Mouse (Mus musculus) adrenal gland, adult (tissue): ENCODE results near the gene Cdh23.

Experiments used
- DNase-seq, 2 experiments: peaks; one replicate each; pipeline ENCODE4 v3.0.0; 2022 to 2023; ENCODE audit warnings: low spot score in 1 of 2; ENCODE audit not compliant: inconsistent age in 2 of 2

Cdh23 gene

DNA sequence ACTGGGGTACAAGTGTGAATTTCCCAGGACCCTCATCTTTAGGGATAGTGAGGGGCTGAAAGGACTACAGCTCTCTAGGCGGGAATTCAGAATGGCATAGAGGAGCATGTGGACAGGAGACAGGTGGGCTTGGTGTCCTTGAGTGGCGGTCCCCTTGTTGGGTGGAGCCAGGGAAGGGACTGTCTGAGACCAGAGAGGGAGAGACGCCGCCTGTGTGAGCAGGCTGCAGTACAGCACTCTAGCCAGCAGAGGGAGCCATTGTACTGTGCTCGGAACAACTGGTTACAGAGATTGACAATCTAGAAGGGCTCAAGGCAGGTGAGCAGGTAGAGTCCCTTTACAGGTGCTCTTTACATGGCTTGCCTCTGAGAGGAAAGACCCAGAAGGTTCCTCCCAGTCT, 288.5 kb downstream of the Cdh23 start:
- peak; percentile 49 to 83 for DNase-seq

DNA sequence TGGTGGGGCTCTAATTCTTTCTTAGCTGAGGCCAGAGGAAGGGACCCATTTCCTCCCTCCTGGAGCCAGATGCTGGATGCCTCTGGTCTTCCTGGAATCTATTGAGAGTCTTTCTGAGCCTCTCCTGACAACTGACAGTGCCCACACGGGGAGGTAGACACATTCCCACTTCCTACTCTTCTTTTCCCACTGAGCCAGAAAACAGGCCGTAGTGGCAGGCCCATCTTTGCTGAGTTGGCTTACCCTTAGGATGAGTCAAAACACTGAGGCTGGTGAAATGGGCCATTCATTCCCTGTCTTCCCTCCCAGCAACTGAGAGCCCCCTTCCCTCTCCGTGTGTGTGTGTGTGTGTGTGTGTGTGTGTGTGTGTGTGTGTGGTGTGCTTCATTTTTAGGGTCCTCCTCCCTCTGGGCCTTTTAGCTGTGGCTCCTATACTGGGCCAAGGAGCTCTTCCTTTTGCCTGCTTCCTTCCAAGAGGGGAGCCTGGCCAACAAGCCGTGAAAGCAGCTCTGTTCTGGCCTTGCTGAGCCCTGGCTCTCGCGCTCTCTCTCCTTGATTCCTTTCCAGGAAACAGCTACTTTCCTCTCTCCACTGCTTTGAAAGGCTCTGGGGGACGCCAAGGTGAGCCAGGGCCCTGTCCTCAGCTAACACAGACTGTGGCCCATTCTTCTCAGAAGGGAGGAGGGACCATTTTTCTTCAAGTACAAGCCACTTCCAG, 290.7 kb downstream of the Cdh23 start:
- DNase-seq, result no peak

- no peak for DNase-seq
These were observed 295.6 kb downstream of the Cdh23 start for GRCm38 (mm10) chr10:60400507-60401295.

DNA sequence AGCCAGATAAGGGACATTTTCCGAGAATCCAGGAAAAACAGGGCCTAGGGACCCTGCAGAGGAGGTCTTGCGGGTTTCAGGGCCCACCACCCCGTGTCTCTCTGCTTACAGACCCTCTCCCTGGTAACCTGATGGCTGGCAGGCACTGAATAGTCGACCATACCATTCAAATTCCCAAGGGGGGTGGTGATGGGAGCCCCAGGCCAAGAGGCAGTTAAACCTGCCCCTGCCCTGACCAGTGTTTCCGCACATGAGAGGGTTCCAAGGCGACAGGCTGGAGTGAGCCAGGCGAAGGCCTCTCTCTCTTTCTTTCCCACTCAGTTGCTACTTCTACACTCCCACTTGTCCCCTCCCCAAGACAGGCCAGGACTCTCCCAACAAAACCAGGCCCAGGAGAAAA, 296.8 kb downstream of the Cdh23 start, which contains the start of gene Gm17455:
Gene Gm17455, plus strand, starts transcription at position 278 of the 400 bp plus-strand sequence.
- DNase-seq, result no peak

- DNase-seq, result peak in 1 of 2 experiments; percentile 47
These were observed 298.1 kb downstream of the Cdh23 start for GRCm38 (mm10) chr10:60398051-60398814.

- DNase-seq, result peak; percentile 16 to 43
These were observed 300.7 kb downstream of the Cdh23 start for GRCm38 (mm10) chr10:60395605-60396004.

DNA sequence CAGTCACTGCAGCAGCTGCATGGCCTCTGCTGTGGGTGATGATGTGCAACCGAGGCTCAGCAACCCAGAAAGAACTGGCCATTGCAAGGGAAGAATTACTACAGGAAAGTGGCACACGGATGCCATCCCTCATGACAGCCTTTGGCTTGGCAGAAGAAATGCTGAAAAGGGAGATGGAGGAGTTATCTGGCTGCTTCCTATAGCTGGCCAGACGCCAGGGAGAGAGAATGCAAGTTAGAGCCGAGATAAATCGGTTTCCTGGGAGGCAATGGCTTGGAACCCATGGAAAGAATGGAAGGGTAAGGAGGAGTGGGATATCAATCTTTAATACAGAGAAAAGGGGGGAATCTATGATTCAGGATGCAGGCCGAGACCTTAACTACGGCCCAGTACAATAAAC, 301.4 kb downstream of the Cdh23 start:
- no peak for DNase-seq

GRCm38 (mm10) chr10:60391661-60392060, 304.6 kb downstream of the Cdh23 start:
- no peak for DNase-seq

- no peak for DNase-seq
These were observed 305.3 kb downstream of the Cdh23 start for GRCm38 (mm10) chr10:60390904-60391420.

- DNase-seq, result no peak
These were observed 305.9 kb downstream of the Cdh23 start for GRCm38 (mm10) chr10:60390177-60390903.

DNA sequence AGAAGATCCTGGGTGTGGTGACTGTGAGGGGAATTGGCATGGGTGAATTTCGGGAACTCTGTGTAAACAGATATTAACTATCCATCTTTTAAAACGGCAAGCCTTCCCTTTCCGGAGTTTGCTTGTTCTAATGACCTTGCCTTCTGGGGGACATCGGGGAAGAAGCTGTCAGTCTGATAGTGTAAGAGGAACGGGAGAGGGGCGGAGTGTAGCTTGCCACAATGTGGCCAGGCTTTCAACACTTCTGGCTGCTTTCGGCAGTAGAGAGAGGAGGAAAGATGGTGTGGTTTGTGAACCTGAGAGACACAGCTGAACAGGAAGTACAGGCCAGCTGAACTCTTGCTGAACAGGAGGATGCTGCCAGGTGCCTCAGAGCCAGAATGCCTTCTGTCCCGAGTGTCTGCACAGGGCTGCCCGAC, 306.8 kb downstream of the Cdh23 start:
- DNase-seq, result no peak

DNA sequence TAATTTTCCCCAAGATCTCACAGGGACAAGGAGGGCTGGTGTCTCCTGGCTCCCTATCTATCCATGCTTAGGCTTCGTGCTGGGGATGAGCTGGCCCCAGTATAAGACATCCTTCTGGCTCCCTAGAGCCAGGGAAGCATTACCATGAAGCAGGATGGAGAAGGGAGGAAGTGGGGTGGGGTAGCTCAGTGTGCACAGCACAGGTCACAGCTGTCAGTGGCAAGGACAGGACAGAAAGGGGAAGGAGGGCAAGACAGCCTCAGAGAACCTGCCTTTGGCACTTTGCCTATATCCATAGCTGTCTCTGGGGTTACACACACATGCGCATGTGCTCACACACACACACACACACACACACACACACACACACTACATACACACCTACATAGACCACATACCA, 308.0 kb downstream of the Cdh23 start:
- no peak for DNase-seq

DNA sequence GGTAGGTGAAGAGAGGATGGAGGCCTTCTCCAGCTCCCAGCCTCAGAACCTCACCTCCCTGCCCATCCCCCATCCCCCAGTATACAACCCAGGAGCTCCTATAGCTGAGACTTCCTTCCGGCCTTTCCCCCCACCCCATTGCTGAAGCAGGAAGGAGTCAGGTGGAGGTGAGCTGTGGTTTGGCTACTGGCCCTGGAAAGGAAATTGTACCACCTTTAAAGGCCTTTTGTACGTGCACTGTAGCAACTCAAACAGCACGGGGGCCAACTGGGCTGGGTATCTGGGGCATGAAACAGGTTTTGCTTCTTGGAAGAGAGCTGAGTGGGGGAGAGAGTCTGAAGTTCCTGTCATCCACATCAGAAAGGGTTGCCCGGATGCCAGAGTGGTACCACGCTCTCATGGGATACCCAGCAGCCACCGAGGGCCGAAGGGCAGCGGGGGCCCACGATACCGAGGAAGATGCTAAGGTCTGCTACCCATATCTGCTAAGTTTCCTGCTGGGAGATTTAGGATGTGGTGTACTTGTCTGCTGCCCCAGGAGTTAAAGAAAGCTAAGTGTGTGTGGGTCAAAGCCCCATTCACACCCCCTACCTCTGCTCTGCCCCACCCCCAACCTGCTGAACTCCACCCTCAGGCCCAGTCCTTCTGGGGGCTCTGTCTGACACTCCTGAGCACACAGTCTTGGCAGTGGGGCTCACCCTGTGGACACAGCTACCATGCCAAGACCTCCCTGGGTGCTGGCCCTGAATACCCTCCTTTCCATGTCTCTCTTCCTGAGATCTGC, 315.0 kb downstream of the Cdh23 start:
- no peak for DNase-seq

DNA sequence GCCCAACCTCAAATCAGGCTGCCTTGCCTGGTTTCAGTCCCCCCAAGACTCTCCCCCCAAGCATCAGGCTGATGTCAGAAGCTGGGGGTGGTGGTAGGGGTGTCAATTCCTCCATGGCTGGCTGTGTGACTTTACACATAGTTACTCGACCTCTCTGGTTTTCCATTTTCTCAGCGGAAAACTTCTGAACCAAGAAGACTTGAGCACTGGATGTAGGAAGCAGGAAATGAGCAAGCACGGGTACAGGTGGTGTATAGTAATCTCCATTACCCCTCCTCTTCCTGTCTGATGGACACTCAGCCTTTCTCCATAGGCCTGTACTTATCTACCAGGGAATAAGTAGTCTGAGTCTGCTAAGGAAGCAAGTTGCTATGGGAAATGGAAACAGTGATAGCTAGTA, 316.1 kb downstream of the Cdh23 start:
- DNase-seq, result no peak

- no peak for DNase-seq
These were observed 316.8 kb downstream of the Cdh23 start for GRCm38 (mm10) chr10:60379419-60379957.

GRCm38 (mm10) chr10:60376704-60377103, 319.6 kb downstream of the Cdh23 start:
- no peak for DNase-seq

- peak; percentile 62 to 77 for DNase-seq
These were observed 322.2 kb downstream of the Cdh23 start for GRCm38 (mm10) chr10:60373937-60374578.

- no peak for DNase-seq
These were observed 322.8 kb downstream of the Cdh23 start for GRCm38 (mm10) chr10:60373543-60373936.
